Mouse (Mus musculus): Measurements from ENCODE around the gene Slit3. TPM values are rescaled to one million over a fixed set of nuclear protein-coding genes. Genes with fewer than 3 reads are reported as not detected.
A peak's percentile ranks its signal among the peaks of the same experiment; 100 is the strongest.

The Slit3 gene
- polyA plus RNA-seq, 1 experiment from 2014 or later: 24.1 TPM

DNA sequence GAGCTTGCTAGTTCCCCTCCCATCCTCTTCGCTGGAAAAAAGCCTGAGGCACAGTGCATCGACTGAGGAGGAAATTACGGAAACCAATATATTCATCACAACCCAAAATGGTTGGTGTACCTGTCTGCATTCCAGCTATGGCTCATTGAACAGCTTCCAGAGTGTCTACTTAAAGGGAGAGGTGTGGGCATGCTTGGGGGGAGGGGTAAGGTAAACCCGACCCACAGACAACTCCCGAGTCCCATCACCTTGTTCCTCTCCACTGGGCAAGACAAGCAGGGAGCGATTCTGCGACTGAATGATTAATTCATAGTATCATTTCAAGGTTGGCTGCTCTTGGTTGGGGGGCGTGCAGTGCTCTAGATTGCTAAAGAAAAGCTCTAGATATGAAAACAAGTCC, 310.1 kb downstream of the Slit3 start:
- no peaks in the 10 kb centered on the region for H3K4me1 ChIP-seq (ENCODE audit: control insufficient read depth, insufficient read depth, low read length)
- H3K4me2 ChIP-seq (ENCODE audit: low read depth, low read length): no peak overlapping the region
- 79% methylated on average over 8 of the region's 8 CpGs for WGBS
- no peak for ATAC-seq (ENCODE audit: low read depth)
- H3K27ac ChIP-seq (replicated peaks; ENCODE audit: low read depth, low read length): no peak overlapping the region
- H3K9me3 ChIP-seq (ENCODE audit: control insufficient read depth, low read length): no peaks in the 10 kb centered on the region
- H3K36me3 ChIP-seq (ENCODE audit: control insufficient read depth, insufficient read depth, low read length): no peaks in the 10 kb centered on the region
- no peak overlapping the region for H3K9ac ChIP-seq (ENCODE audit: low read depth, low read length)
- H3K27me3 ChIP-seq (replicated peaks; ENCODE audit: control insufficient read depth, insufficient read depth, low read length): no peaks in the 10 kb centered on the region
- no peak overlapping the region for H3K4me3 ChIP-seq (ENCODE audit: low read depth, low read length)
- DNase-seq (ENCODE audit: low spot score): no peak

DNA sequence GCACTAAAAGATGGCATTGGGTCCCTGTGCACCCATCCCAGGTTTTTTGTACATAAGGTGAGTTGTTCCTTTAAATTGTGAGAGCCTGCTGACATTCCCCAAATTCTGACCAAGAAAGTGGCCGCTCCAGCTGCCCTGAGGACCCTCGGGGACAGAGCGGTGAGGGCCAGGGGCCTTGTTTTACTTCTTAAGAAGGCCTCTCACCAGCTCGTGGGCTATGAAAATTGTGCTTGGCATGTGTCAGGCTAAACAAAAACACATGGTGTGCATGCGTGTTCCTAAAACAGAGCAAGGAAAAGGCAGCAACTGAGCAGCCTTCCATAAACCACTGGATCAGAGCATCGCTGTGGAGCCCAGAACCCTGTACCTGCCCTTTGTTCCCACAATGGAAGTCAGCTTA, 316.5 kb downstream of the Slit3 start:
- Histone ChIP-seq H3K9ac (ENCODE audit: low read depth, low read length) (no peak overlapping the region), H3K4me3 (ENCODE audit: low read depth, low read length) (no peak overlapping the region), H3K4me1 (ENCODE audit: control insufficient read depth, insufficient read depth, low read length) (peaks cover 6% of the 10 kb centered on the region), H3K36me3 (ENCODE audit: control insufficient read depth, insufficient read depth, low read length) (no peaks in the 10 kb centered on the region), H3K27ac (replicated peaks; ENCODE audit: low read depth, low read length) (no peak overlapping the region), H3K4me2 (ENCODE audit: low read depth, low read length) (no peak overlapping the region), H3K9me3 (ENCODE audit: control insufficient read depth, low read length) (no peaks in the 10 kb centered on the region), H3K27me3 (replicated peaks; ENCODE audit: control insufficient read depth, insufficient read depth, low read length) (no peaks in the 10 kb centered on the region)
- ATAC-seq (ENCODE audit: low read depth) (no peak), DNase-seq (ENCODE audit: low spot score) (no peak)
- 32% methylated on average over 6 of the region's 6 CpGs for WGBS

DNA sequence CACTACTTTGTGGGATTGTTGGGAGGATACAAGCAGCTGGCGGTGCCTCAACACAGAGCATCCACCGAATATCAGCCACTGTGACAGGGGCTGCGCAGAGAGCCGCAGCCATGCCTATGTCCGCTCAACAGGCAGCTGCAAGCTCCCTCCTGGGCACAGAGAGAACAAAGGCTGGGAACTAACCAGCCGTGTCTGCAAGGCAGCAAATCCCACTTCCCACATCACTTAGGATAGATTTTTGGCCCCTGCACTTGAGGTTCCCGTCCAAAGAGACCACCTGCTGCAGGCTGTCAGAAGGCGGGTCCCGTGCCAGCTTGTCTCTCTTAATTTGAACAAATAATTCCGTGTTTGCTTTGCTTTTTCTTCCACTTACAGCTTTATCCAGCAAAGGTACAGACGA, 319.2 kb downstream of the Slit3 start:
- 48% methylated on average over 11 of the region's 11 CpGs for WGBS

DNA sequence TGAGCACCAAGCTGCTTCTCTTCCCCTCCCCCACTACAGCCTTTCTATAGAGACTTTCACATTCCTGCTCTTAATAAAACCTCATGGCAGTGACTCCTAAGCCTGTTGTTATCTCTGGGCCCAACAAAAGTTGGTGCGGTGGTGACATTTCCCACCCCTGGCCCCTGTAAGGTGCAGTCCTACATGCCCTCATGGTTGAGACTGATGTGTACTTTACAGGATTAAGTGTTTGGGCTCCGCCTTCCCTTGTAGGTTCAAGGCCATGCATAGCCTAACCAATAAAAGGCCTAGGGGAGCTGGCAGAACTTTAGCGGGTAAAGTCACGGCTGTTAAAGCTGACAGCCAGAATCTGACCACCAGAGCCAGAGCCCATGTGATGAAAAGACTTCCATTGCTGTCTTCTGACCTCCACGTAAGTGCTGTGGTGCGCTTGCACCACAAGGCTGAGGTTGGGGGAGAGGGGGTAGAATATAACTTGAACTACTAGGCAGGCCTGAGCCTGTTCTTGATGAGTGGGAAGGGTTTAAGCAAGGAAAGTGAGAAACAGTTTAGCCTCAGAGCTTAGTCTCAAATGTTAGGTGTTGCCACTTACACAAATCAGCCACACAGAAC, 323.6 kb downstream of the Slit3 start:
- no peaks in the 10 kb centered on the region for H3K9me3 ChIP-seq (ENCODE audit: control insufficient read depth, low read length)
- DNase-seq (ENCODE audit: low spot score): peak; percentile 41
- no peak overlapping the region for H3K4me2 ChIP-seq (ENCODE audit: low read depth, low read length)
- H3K9ac ChIP-seq (ENCODE audit: low read depth, low read length): no peak overlapping the region
- no peaks in the 10 kb centered on the region for H3K36me3 ChIP-seq (ENCODE audit: control insufficient read depth, insufficient read depth, low read length)
- no peaks in the 10 kb centered on the region for H3K27me3 ChIP-seq (replicated peaks; ENCODE audit: control insufficient read depth, insufficient read depth, low read length)
- H3K4me3 ChIP-seq (ENCODE audit: low read depth, low read length): no peak overlapping the region
- peaks cover 16% of the 10 kb centered on the region for H3K4me1 ChIP-seq (ENCODE audit: control insufficient read depth, insufficient read depth, low read length)
- 62% methylated on average over 6 of the region's 6 CpGs for WGBS
- no peak overlapping the region for H3K27ac ChIP-seq (replicated peaks; ENCODE audit: low read depth, low read length)
- ATAC-seq (ENCODE audit: low read depth): peak; percentile 31; the same call in 1 of the 2 replicates

More for the DNA sequence above, 319.2 kb downstream of the Slit3 start:
- peak; percentile 62 for DNase-seq (ENCODE audit: low spot score)
- Histone ChIP-seq H3K27ac (replicated peaks; ENCODE audit: low read depth, low read length) (no peak overlapping the region), H3K9ac (ENCODE audit: low read depth, low read length) (no peak overlapping the region), H3K36me3 (ENCODE audit: control insufficient read depth, insufficient read depth, low read length) (no peaks in the 10 kb centered on the region), H3K9me3 (ENCODE audit: control insufficient read depth, low read length) (no peaks in the 10 kb centered on the region), H3K4me2 (ENCODE audit: low read depth, low read length) (no peak overlapping the region), H3K27me3 (replicated peaks; ENCODE audit: control insufficient read depth, insufficient read depth, low read length) (no peaks in the 10 kb centered on the region), H3K4me1 (ENCODE audit: control insufficient read depth, insufficient read depth, low read length) (peaks cover 13% of the 10 kb centered on the region), H3K4me3 (ENCODE audit: low read depth, low read length) (no peak overlapping the region)
- ATAC-seq (ENCODE audit: low read depth): peak; percentile 67; the same call in 1 of the 2 replicates

DNA sequence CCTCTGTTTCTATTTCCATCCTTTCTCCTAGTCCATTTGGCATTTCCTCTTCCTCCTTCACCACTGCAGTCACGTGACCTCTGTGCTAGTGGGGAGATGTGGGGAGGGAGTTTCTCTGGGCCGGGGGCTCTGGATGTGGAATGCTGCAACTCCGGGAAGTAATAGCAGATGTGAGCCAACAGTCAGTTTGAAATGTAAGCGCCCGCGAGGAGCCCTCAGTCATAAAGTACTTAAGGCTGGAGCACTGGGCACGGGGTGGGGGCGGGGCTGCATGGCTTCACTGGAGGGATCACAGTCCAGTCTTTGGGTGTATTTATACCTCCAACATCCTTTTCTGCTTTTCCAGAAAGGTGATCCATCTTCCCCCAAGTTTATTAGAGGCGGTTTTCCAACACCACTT, 326.9 kb downstream of the Slit3 start:
- Histone ChIP-seq H3K9me3 (ENCODE audit: control insufficient read depth, low read length) (no peaks in the 10 kb centered on the region), H3K4me2 (ENCODE audit: low read depth, low read length) (no peak overlapping the region), H3K4me1 (ENCODE audit: control insufficient read depth, insufficient read depth, low read length) (peaks cover 16% of the 10 kb centered on the region), H3K4me3 (ENCODE audit: low read depth, low read length) (no peak overlapping the region), H3K27ac (replicated peaks; ENCODE audit: low read depth, low read length) (no peak overlapping the region), H3K36me3 (ENCODE audit: control insufficient read depth, insufficient read depth, low read length) (no peaks in the 10 kb centered on the region), H3K27me3 (replicated peaks; ENCODE audit: control insufficient read depth, insufficient read depth, low read length) (no peaks in the 10 kb centered on the region), H3K9ac (ENCODE audit: low read depth, low read length) (no peak overlapping the region)
- DNase-seq (ENCODE audit: low spot score) (peak; percentile 57), ATAC-seq (ENCODE audit: low read depth) (no peak)
- WGBS: 30% methylated on average over 9 of the region's 9 CpGs

DNA sequence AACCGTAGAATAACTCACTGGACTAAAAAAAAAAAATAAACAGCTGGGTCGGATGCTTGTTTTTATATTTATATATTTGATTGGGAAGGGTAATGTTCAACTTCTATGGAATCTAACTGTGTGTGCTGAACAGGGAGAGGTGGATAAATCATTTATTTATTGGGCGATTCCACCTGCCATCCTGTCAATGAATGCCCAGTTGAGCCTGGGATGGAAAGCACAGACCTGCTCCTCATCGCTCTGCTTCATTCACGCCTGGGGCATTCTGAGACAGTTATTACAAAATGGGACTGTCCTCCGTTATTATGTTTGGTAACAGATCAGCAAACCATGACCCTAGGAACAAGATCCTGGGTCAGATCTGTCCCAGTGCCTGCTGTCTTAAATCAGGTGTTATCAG, 328.2 kb downstream of the Slit3 start:
- Histone ChIP-seq H3K9me3 (ENCODE audit: control insufficient read depth, low read length) (no peaks in the 10 kb centered on the region), H3K9ac (ENCODE audit: low read depth, low read length) (no peak overlapping the region), H3K27ac (replicated peaks; ENCODE audit: low read depth, low read length) (no peak overlapping the region; the same call in 1 of the 2 replicates), H3K27me3 (replicated peaks; ENCODE audit: control insufficient read depth, insufficient read depth, low read length) (no peaks in the 10 kb centered on the region), H3K4me2 (ENCODE audit: low read depth, low read length) (no peak overlapping the region), H3K4me1 (ENCODE audit: control insufficient read depth, insufficient read depth, low read length) (peaks cover 19% of the 10 kb centered on the region), H3K36me3 (ENCODE audit: control insufficient read depth, insufficient read depth, low read length) (no peaks in the 10 kb centered on the region), H3K4me3 (ENCODE audit: low read depth, low read length) (no peak overlapping the region)
- ATAC-seq (ENCODE audit: low read depth) (no peak), DNase-seq (ENCODE audit: low spot score) (no peak)
- WGBS: 82% methylated on average over 6 of the region's 6 CpGs

DNA sequence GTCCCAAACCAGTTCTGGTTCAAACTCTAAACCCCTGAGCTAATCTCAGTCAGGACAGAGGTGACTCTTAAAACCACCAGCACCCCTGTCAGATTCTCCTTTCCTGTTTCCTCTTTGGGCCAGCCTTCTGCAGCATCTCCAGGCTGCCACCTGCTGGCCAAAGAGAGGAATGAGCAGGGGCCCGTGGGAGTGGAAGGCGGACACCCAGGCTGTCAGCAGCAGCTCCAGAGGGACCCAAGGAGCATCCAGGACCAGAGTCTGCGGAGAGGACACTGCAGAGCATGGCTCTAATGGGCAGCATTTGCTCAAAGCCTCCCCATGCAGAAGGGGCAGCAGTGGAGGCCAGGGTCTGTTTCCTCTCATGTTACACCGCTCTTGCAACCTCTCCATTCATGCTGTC, 330.6 kb downstream of the Slit3 start:
- peaks cover 14% of the 10 kb centered on the region for H3K4me1 ChIP-seq (ENCODE audit: control insufficient read depth, insufficient read depth, low read length)
- H3K9ac ChIP-seq (ENCODE audit: low read depth, low read length): no peak overlapping the region
- no peak overlapping the region; the same call in 1 of the 2 replicates for H3K27ac ChIP-seq (replicated peaks; ENCODE audit: low read depth, low read length)
- H3K36me3 ChIP-seq (ENCODE audit: control insufficient read depth, insufficient read depth, low read length): no peaks in the 10 kb centered on the region
- WGBS: 26% methylated on average over 4 of the region's 4 CpGs
- H3K4me3 ChIP-seq (ENCODE audit: low read depth, low read length): no peak overlapping the region
- peak; percentile 62 for DNase-seq (ENCODE audit: low spot score)
- no peak overlapping the region for H3K4me2 ChIP-seq (ENCODE audit: low read depth, low read length)
- ATAC-seq (ENCODE audit: low read depth): peak; percentile 42; the same call in 1 of the 2 replicates
- no peaks in the 10 kb centered on the region for H3K27me3 ChIP-seq (replicated peaks; ENCODE audit: control insufficient read depth, insufficient read depth, low read length)
- no peaks in the 10 kb centered on the region for H3K9me3 ChIP-seq (ENCODE audit: control insufficient read depth, low read length)

DNA sequence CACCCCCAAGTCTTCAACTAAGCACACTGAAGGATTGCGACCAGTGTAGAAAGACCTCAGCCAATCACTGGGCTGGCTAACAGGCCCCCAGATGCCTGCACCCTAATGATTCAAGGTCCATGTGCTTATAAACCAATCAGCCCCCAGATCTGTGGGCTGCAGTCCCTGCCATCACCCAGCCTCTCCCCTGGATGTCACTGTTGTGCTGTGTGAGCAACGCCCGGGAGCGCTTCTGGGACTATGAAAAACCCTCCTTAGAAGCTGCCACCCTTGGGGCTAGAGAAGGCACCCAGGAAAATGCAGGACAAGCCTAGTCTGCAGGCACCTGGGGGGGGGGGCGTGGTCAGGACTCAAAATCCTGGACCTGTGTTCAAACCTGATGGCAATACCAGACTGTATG, 331.4 kb downstream of the Slit3 start:
- Histone ChIP-seq H3K4me1 (ENCODE audit: control insufficient read depth, insufficient read depth, low read length) (peaks cover 12% of the 10 kb centered on the region), H3K27me3 (replicated peaks; ENCODE audit: control insufficient read depth, insufficient read depth, low read length) (no peaks in the 10 kb centered on the region), H3K4me3 (ENCODE audit: low read depth, low read length) (no peak overlapping the region), H3K4me2 (ENCODE audit: low read depth, low read length) (no peak overlapping the region), H3K9ac (ENCODE audit: low read depth, low read length) (no peak overlapping the region), H3K9me3 (ENCODE audit: control insufficient read depth, low read length) (no peaks in the 10 kb centered on the region), H3K36me3 (ENCODE audit: control insufficient read depth, insufficient read depth, low read length) (no peaks in the 10 kb centered on the region), H3K27ac (replicated peaks; ENCODE audit: low read depth, low read length) (no peak overlapping the region)
- WGBS: 31% methylated on average over 5 of the region's 5 CpGs
- DNase-seq (ENCODE audit: low spot score): peak; percentile 54
- ATAC-seq (ENCODE audit: low read depth): peak; percentile 71; the same call in 1 of the 2 replicates

DNA sequence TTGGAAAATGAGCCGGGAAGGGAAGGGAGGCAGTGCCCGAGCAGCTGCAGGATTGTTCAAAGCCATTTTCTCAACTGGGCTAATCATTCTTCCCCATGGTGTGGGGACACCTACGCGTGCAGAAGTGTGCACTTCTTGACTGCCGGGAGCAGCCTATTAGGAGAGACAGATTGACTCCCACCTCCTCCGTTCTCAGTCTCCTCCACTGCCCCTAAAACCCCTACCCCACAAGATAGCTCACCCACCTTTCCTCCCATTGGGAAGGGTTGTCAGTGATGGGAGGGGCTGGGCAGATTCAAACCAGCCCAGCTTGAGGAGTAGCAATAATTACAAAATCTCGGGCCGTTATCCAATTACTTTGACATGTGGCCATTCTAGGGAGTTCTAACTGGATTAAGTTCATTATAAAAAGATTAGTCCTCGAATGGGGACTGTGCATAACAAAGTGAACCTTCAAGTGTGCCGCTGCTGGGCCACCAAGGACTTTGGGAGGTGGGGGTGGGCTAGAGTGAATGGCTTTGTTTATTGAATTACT, 333.2 kb downstream of the Slit3 start:
- Histone ChIP-seq H3K27ac (replicated peaks; ENCODE audit: low read depth, low read length) (no peak overlapping the region), H3K4me2 (ENCODE audit: low read depth, low read length) (no peak overlapping the region), H3K36me3 (ENCODE audit: control insufficient read depth, insufficient read depth, low read length) (no peaks in the 10 kb centered on the region), H3K27me3 (replicated peaks; ENCODE audit: control insufficient read depth, insufficient read depth, low read length) (no peaks in the 10 kb centered on the region), H3K4me1 (ENCODE audit: control insufficient read depth, insufficient read depth, low read length) (peaks cover 5% of the 10 kb centered on the region; the same call in 1 of the 2 replicates), H3K9me3 (ENCODE audit: control insufficient read depth, low read length) (no peaks in the 10 kb centered on the region), H3K4me3 (ENCODE audit: low read depth, low read length) (no peak overlapping the region), H3K9ac (ENCODE audit: low read depth, low read length) (no peak overlapping the region)
- peak; percentile 31 for DNase-seq (ENCODE audit: low spot score)
- 20% methylated on average over 10 of the region's 10 CpGs for WGBS
- ATAC-seq (ENCODE audit: low read depth): peak; percentile 53; the same call in 1 of the 2 replicates
